Mouse (Mus musculus) midbrain, embryonic 13.5 days (tissue): ENCODE data around the gene Kif13a. TPM values are rescaled to one million over a fixed set of nuclear protein-coding genes. Genes with fewer than 3 reads are reported as not detected.

Source experiments
- ATAC-seq: fragments of 200-750 bp; cut with Nextera tagmentation; 2 replicates; pipeline ENCODE4 v1.8.0; 2017; ENCODE audit warnings: mild to moderate bottlenecking, moderate TSS enrichment, moderate library complexity
- H3K27ac ChIP-seq: fragments of 300-500 bp; sonication (generic); 2 replicates; pipeline ENCODE4 v1.5.1; 2015; ENCODE audit warnings: inconsistent platforms, mild to moderate bottlenecking, moderate library complexity
- H3K27me3 ChIP-seq: fragments of 300-500 bp; sonication (generic); 2 replicates; pipeline ENCODE4 v1.6.1; 2015; ENCODE audit warnings: mild to moderate bottlenecking, inconsistent platforms
- H3K36me3 ChIP-seq: fragments of 300-500 bp; sonication (generic); 2 replicates; pipeline ENCODE4 v1.6.1; 2015; ENCODE audit warnings: mild to moderate bottlenecking, inconsistent platforms
- H3K4me1 ChIP-seq: fragments of 300-500 bp; sonication (generic); replicated peaks from 2 replicates; pipeline ENCODE4 v1.6.1; 2015; ENCODE audit warnings: inconsistent platforms
- H3K4me2 ChIP-seq: fragments of 300-500 bp; sonication (generic); replicated peaks from 2 replicates; pipeline ENCODE4 v1.6.1; 2015; ENCODE audit warnings: moderate library complexity, mild to moderate bottlenecking, inconsistent platforms
- H3K4me3 ChIP-seq: fragments of 300-500 bp; sonication (generic); replicated peaks from 2 replicates; pipeline ENCODE4 v1.5.1; 2015; ENCODE audit warnings: mild to moderate bottlenecking, inconsistent platforms
- H3K9ac ChIP-seq: fragments of 300-500 bp; sonication (generic); replicated peaks from 2 replicates; pipeline ENCODE4 v1.6.1; 2015; ENCODE audit warnings: mild to moderate bottlenecking, inconsistent platforms
- H3K9me3 ChIP-seq: fragments of 300-500 bp; sonication (generic); 2 replicates; pipeline ENCODE4 v1.6.1; 2016; ENCODE audit warnings: mild to moderate bottlenecking, inconsistent platforms
- WGBS: fragments of 180-500 bp; shearing (Covaris S2); methylation state at CpG from one replicate; pipeline ENCODE4 v1.1.7; 2015; 5-methylcytosine and 5-hydroxymethylcytosine counted together
- polyA plus RNA-seq: library from polyadenylated mRNA; unstranded; fragments of >200 nt; fragmentation: Nextera tagmentation; extraction: Ambion mirVana; gene quantifications from 2 replicates; pipeline ENCODE4 v1.2.1, GENCODE M21; 2015

The Kif13a gene
- polyA plus RNA-seq, 1 experiment from 2014 or later, result 9.6 TPM

DNA sequence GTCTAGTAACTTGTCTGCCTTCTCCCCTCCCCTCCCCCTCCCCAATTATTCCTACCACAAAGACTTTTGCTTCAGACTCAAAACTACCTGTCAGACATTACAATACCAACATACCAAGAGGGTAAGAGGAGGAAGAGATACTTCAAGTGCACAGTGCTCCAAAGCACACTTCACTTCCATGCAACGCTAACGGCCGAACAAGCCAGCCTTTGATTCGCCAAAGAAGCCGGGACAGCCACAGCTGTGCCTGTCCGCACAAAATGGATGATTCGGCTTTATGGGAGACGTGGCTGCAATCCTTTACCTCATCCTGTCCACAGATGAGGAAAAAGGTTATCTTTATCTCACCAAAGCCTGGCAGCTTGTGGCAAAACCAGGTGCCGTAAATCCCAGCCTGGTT, 84.2 kb downstream of the Kif13a start:
- no peak overlapping the region for H3K9ac ChIP-seq
- no peaks in the 10 kb centered on the region for H3K9me3 ChIP-seq
- no peak overlapping the region for H3K27ac ChIP-seq
- 88% methylated on average over 9 of the region's 9 CpGs for WGBS
- H3K4me1 ChIP-seq, result peaks cover 3% of the 10 kb centered on the region
- ATAC-seq, result no peak
- no peaks in the 10 kb centered on the region for H3K36me3 ChIP-seq
- no peak overlapping the region for H3K4me3 ChIP-seq
- no peaks in the 10 kb centered on the region for H3K27me3 ChIP-seq
- H3K4me2 ChIP-seq, result no peak overlapping the region

- peaks cover 10% of the 10 kb centered on the region for H3K4me1 ChIP-seq
- ATAC-seq, result no peak
- no peak overlapping the region for H3K27ac ChIP-seq
- H3K9me3 ChIP-seq, result no peaks in the 10 kb centered on the region
- no peaks in the 10 kb centered on the region for H3K27me3 ChIP-seq
- 90% methylated on average over 12 of the region's 12 CpGs for WGBS
- no peak overlapping the region for H3K4me2 ChIP-seq
- H3K9ac ChIP-seq, result no peak overlapping the region
- H3K4me3 ChIP-seq, result no peak overlapping the region
- no peaks in the 10 kb centered on the region for H3K36me3 ChIP-seq
Measured at GRCm38 (mm10) chr13:46844561-46845235, 85.0 kb downstream of the Kif13a start.

DNA sequence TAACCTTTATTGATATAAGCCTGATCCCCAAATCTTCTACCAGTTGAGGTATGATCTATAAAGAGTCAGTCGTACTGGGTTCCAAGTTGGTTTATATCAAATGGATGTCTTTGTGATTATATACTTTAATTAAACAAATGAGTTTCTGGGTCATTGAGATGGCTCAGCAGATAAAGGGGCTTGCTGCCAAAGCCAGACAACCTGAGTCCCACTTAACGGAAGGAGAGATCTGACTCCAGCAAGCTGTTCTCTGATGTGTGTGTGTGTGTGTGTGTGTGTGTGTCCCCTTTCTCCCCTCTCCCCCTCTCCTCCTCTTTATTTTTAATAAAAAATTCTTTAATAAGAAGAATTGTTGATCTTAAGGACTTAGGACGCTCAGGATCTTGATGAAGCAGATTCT, 86.0 kb downstream of the Kif13a start:
- H3K9me3 ChIP-seq, result no peaks in the 10 kb centered on the region
- no peak for ATAC-seq
- no peak overlapping the region for H3K4me3 ChIP-seq
- H3K4me1 ChIP-seq, result peaks cover 12% of the 10 kb centered on the region
- no peak overlapping the region for H3K4me2 ChIP-seq
- no peaks in the 10 kb centered on the region for H3K27me3 ChIP-seq
- H3K27ac ChIP-seq, result no peak overlapping the region
- WGBS, result 79% methylated on average over 3 of the region's 3 CpGs
- H3K36me3 ChIP-seq, result no peaks in the 10 kb centered on the region
- no peak overlapping the region for H3K9ac ChIP-seq

DNA sequence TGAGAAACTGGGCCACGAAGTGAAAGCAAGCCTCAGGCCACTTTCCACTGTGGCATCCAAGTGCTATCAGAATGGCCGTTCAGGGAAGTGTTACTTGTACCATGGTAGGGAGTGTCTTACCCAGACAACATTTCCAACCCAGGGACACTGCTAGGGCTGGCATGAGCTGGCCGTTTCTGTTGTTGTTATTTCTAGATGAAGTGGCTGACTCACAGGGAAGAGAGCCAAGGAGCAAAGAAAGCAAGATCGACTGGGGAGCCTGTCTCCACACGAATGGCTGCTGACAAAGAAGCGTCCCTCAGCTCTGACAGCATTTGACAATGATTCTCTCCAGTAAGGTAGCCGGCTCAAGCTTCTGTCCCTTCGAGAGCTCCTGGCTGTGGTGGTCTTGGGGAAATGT, 87.5 kb downstream of the Kif13a start:
- Histone ChIP-seq H3K4me1 (peaks cover 12% of the 10 kb centered on the region), H3K27ac (no peak overlapping the region), H3K36me3 (no peaks in the 10 kb centered on the region), H3K4me3 (no peak overlapping the region), H3K4me2 (no peak overlapping the region), H3K27me3 (no peaks in the 10 kb centered on the region), H3K9ac (no peak overlapping the region), H3K9me3 (no peaks in the 10 kb centered on the region)
- WGBS, result 72% methylated on average over 8 of the region's 8 CpGs
- ATAC-seq, result no peak

DNA sequence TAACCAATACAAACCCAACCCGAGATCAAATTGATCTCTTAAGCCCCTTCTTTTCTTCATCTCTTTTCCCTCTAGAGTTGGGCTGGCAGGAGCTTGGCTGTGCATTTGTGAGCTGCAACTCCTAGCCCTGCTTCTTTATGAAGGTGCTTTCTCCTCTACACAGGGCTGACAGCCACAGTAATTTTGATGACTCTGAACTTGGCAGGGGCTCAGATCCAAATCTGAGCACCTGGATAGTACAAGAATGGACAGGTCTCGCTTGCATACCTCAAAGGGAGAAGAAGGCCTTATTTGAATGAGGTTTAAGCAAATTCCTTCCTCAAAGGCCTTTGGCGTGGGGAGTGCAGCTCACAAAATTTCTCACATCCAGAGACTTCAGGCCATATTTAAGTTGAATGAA, 88.0 kb downstream of the Kif13a start:
- 62% methylated on average over 3 of the region's 3 CpGs for WGBS
- no peak overlapping the region for H3K27ac ChIP-seq
- no peaks in the 10 kb centered on the region for H3K27me3 ChIP-seq
- ATAC-seq, result no peak
- H3K36me3 ChIP-seq, result no peaks in the 10 kb centered on the region
- peaks cover 12% of the 10 kb centered on the region for H3K4me1 ChIP-seq
- H3K9ac ChIP-seq, result no peak overlapping the region
- H3K4me2 ChIP-seq, result no peak overlapping the region
- H3K9me3 ChIP-seq, result no peaks in the 10 kb centered on the region
- H3K4me3 ChIP-seq, result no peak overlapping the region

- no peak overlapping the region for H3K9ac ChIP-seq
- H3K36me3 ChIP-seq, result no peaks in the 10 kb centered on the region
- H3K9me3 ChIP-seq, result no peaks in the 10 kb centered on the region
- peak overlapping the region; percentile 54; the same call in 1 of the 2 replicates for H3K27ac ChIP-seq
- H3K4me3 ChIP-seq, result no peak overlapping the region
- H3K4me1 ChIP-seq, result peaks cover 12% of the 10 kb centered on the region
- no peak overlapping the region for H3K4me2 ChIP-seq
- H3K27me3 ChIP-seq, result no peaks in the 10 kb centered on the region
- WGBS, result 91% methylated on average over 13 of the region's 13 CpGs
- ATAC-seq, result no peak
Measured at GRCm38 (mm10) chr13:46840676-46841075, 89.0 kb downstream of the Kif13a start.

- no peak for ATAC-seq
- peaks cover 12% of the 10 kb centered on the region for H3K4me1 ChIP-seq
- no peaks in the 10 kb centered on the region for H3K27me3 ChIP-seq
- H3K4me3 ChIP-seq, result no peak overlapping the region
- H3K36me3 ChIP-seq, result no peaks in the 10 kb centered on the region
- H3K9me3 ChIP-seq, result no peaks in the 10 kb centered on the region
- H3K9ac ChIP-seq, result no peak overlapping the region
- H3K4me2 ChIP-seq, result no peak overlapping the region
- 93% methylated on average over 3 of the region's 3 CpGs for WGBS
- H3K27ac ChIP-seq, result no peak overlapping the region
Measured at GRCm38 (mm10) chr13:46839236-46839635, 90.4 kb downstream of the Kif13a start.

DNA sequence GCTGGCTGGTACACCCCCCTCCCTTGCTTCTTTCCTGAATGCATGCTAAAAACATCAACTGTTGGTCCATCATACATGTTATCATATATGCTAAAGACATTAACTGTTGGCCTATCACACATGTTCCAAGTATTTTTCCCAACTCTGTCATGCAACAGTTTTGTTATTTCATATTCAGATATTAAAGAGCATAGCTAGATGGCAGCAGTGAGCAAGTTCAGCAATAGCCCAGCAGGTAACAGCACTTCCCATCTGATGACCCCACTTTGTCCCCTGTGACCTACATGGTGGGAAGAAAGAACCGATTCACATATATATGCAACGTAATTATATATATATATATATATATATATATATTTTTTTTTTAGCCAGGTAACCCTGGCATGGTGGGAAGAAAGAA, 91.1 kb downstream of the Kif13a start:
- 74% methylated on average over 2 of the region's 2 CpGs for WGBS
- no peak for ATAC-seq

DNA sequence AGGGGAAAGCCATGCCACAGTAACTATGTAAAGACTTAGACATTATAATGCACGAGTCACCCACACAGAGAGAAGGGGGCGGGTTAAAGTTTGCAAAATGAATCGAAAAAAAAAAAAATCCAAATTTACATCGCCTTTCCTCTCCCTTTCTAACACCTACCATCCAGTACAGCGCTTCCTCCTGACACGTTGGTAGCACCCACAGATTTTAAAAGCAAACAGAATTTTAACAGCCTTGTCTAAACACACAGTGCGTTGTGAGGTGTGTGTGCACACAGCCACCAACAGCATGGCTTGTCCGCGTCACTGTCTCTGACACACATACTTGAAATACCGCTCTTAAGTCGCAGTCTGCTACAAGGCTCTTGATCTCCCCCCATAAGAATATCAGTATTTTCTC, 94.3 kb downstream of the Kif13a start:
- H3K9me3 ChIP-seq, result peaks cover 7% of the 10 kb centered on the region; the same call in 1 of the 2 replicates
- no peak for ATAC-seq

More for the DNA sequence above, 91.1 kb downstream of the Kif13a start:
- no peak overlapping the region for H3K4me2 ChIP-seq
- no peak overlapping the region for H3K27ac ChIP-seq
- H3K36me3 ChIP-seq, result no peaks in the 10 kb centered on the region
- no peak overlapping the region for H3K4me3 ChIP-seq
- H3K9me3 ChIP-seq, result no peaks in the 10 kb centered on the region
- no peaks in the 10 kb centered on the region for H3K27me3 ChIP-seq
- H3K9ac ChIP-seq, result no peak overlapping the region
- H3K4me1 ChIP-seq, result peaks cover 12% of the 10 kb centered on the region

DNA sequence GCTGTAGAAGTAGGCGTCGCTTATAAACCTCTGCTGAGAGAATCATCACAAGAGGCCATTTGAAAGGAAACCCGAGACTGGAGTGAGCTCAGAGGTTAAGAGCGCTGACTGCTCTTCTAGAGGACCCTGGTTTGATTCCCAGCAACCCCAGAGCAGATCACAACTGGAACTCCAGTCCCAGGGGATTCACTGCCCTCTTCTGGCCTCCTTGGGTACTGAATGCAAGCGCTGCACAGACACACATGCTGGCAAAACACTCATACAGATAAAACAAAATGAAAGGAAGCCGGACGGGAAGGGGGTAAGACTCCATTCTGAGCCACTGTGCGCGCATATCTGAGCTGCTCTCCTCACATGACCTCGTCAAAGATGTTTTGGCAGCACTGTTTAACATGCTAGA, 94.9 kb downstream of the Kif13a start:
- H3K4me3 ChIP-seq, result no peak overlapping the region
- H3K9ac ChIP-seq, result no peak overlapping the region
- no peaks in the 10 kb centered on the region for H3K27me3 ChIP-seq
- peaks cover 7% of the 10 kb centered on the region; the same call in 1 of the 2 replicates for H3K9me3 ChIP-seq
- no peak overlapping the region for H3K4me2 ChIP-seq
- H3K27ac ChIP-seq, result no peak overlapping the region
- no peak for ATAC-seq
- 95% methylated on average over 10 of the region's 10 CpGs for WGBS
- H3K36me3 ChIP-seq, result peaks cover 23% of the 10 kb centered on the region
- 0 out of 2 replicates have a peak, but pooled peaks cover 4% of the 10 kb centered on the region for H3K4me1 ChIP-seq

More for the DNA sequence above, 94.3 kb downstream of the Kif13a start:
- no peak overlapping the region for H3K4me3 ChIP-seq
- no peak overlapping the region for H3K4me2 ChIP-seq
- no peak overlapping the region for H3K27ac ChIP-seq
- H3K36me3 ChIP-seq, result peaks cover 18% of the 10 kb centered on the region
- WGBS, result 95% methylated on average over 11 of the region's 11 CpGs
- peaks cover 8% of the 10 kb centered on the region for H3K4me1 ChIP-seq
- H3K27me3 ChIP-seq, result no peaks in the 10 kb centered on the region
- H3K9ac ChIP-seq, result no peak overlapping the region

- ATAC-seq, result no peak
- 55% methylated on average over 5 of the region's 5 CpGs for WGBS
- no peak overlapping the region for H3K4me3 ChIP-seq
Measured at GRCm38 (mm10) chr13:46833586-46833985, 96.1 kb downstream of the Kif13a start.

GRCm38 (mm10) chr13:46832956-46833355, 96.7 kb downstream of the Kif13a start:
- peaks cover 7% of the 10 kb centered on the region; the same call in 1 of the 2 replicates for H3K9me3 ChIP-seq
- no peak for ATAC-seq
- H3K4me1 ChIP-seq, result no peaks in the 10 kb centered on the region
- peaks cover 35% of the 10 kb centered on the region for H3K36me3 ChIP-seq
- H3K27ac ChIP-seq, result no peak overlapping the region
- H3K4me3 ChIP-seq, result no peak overlapping the region
- no peak overlapping the region for H3K9ac ChIP-seq
- no peaks in the 10 kb centered on the region for H3K27me3 ChIP-seq
- 74% methylated on average over 3 of the region's 3 CpGs for WGBS
- no peak overlapping the region for H3K4me2 ChIP-seq

More at GRCm38 (mm10) chr13:46833586-46833985, 96.1 kb downstream of the Kif13a start:
- no peaks in the 10 kb centered on the region for H3K27me3 ChIP-seq
- no peak overlapping the region for H3K4me2 ChIP-seq
- no peak overlapping the region for H3K27ac ChIP-seq
- no peaks in the 10 kb centered on the region for H3K4me1 ChIP-seq
- H3K9me3 ChIP-seq, result peaks cover 7% of the 10 kb centered on the region; the same call in 1 of the 2 replicates
- H3K36me3 ChIP-seq, result peaks cover 35% of the 10 kb centered on the region
- no peak overlapping the region for H3K9ac ChIP-seq

DNA sequence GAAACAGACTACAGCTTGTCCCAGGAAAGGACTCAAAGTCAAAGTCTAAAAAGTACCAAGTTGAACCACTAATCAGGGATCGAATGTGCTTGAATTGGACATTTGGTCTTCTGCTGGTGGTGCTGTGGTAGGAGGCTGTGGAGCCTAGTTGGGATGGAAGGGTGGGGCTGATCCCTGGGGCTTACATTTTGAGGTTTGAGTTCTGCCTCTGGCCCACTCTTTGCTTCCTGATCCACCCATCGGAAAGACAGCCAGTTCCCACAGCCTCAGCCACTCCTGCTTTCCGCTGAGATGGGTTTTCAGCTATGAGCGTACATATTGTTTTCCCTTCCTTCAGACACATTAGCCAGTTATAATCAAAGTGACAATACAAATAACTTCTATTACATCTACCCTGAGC, 106.4 kb downstream of the Kif13a start:
- Histone ChIP-seq H3K4me2 (no peak overlapping the region), H3K4me3 (no peak overlapping the region), H3K9me3 (no peaks in the 10 kb centered on the region), H3K9ac (no peak overlapping the region), H3K27me3 (no peaks in the 10 kb centered on the region), H3K27ac (no peak overlapping the region), H3K4me1 (peaks cover 15% of the 10 kb centered on the region), H3K36me3 (peaks cover 45% of the 10 kb centered on the region)
- ATAC-seq, result no peak
- 96% methylated on average over 4 of the region's 4 CpGs for WGBS
